Mouse (Mus musculus): Measurements from ENCODE around the gene Fcgr1. TPM values are rescaled to one million over a fixed set of nuclear protein-coding genes. Genes with fewer than 3 reads are reported as not detected.

The Fcgr1 gene
- polyA plus RNA-seq, 1 experiment from 2014 or later, result 0.89 TPM

DNA sequence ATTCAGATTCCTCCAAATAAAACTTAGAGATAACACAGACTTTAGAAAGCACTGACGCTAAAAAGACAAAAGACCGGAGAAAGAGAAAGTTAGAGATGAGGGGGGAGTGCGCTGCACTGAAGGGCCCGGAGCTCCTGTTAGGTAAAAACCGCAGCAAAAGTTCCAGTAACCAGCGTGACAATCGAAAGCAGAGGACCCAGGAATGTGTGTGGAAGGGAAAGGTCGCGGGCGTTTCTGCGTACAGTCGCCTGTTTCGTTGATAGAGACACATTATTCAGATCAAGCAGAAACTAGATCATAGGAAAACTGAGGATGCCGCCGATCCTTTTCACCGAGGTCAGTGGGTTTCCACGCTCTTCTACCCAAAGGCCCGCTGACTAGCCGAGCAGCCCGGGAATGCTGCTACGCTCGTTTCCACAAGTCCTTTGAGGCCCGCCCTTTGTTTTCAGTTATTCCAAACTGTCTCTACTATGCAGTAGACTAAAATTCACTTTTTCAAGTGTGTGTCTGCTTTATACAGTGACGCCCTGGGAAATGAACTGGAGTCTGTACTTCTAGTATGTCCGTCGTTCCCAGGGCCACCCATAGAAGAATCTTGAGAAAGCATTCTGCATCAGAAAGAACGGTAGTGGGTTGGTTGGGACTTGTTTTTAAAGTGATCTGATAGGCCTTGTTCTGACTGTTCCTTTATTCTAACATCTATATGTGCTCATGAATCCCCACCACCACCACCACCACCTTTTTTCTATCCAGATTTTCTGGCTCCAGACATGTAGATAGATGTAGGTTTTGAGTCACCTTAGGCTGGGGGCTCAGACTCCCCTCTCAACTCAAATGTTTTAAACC, 30.0 kb downstream of the Fcgr1 start:
- H3K4me2 ChIP-seq, result peak overlapping the region; percentile 87
- WGBS (ENCODE audit: insufficient replicate concordance), result 12% methylated on average over 27 of the region's 27 CpGs
- no peak for ATAC-seq (replicated peaks; ENCODE audit: insufficient number of reproducible peaks, low FRiP score, low TSS enrichment)
- peaks cover 5% of the 10 kb centered on the region for H3K4me1 ChIP-seq (ENCODE audit: control insufficient read depth, insufficient read depth, low read length)
- H3K27ac ChIP-seq (ENCODE audit: low read depth, low read length), result peak overlapping the region; percentile 98
- peak overlapping the region; percentile 88 for H3K9ac ChIP-seq (ENCODE audit: low read depth, low read length)
- H3K9me3 ChIP-seq (replicated peaks; ENCODE audit: control insufficient read depth, low read length), result no peaks in the 10 kb centered on the region
- H3K36me3 ChIP-seq (ENCODE audit: control insufficient read depth, insufficient read depth, low read length), result no peaks in the 10 kb centered on the region
- peak overlapping the region; percentile 57 for H3K4me3 ChIP-seq (ENCODE audit: low read depth, low read length)
- H3K27me3 ChIP-seq (ENCODE audit: control insufficient read depth, insufficient read depth, low read length), result no peaks in the 10 kb centered on the region

DNA sequence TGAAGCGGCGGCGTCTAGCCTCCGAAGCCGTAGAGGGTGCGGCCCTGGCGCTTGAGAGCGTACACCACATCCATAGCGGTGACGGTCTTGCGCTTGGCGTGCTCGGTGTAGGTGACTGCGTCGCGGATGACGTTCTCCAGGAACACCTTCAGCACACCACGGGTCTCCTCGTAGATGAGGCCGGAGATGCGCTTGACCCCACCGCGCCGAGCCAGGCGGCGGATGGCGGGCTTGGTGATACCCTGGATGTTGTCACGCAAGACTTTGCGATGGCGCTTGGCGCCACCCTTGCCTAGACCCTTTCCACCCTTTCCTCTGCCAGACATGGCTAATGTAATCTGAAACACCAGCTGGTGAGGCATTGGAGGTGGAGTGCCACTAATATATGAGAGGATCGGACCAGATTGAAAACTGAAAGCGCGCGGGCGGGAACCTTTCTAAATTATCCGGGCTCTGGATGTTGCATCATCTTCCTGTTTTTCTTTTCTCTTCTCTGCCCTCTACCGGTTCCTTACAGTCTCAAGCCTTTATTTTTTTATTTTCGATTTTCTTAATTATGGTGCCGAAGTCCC, 30.7 kb downstream of the Fcgr1 start, which contains the start of gene Hist2h4:
Gene Hist2h4, minus strand, starts transcription at position 333 of the 572 bp plus-strand sequence.
- under 1% methylated on average over 39 of the region's 40 CpGs for WGBS (ENCODE audit: insufficient replicate concordance)
- peaks cover 5% of the 10 kb centered on the region for H3K4me1 ChIP-seq (ENCODE audit: control insufficient read depth, insufficient read depth, low read length)
- peak within 1 kb of the TSS; percentile 88 for H3K9ac ChIP-seq (ENCODE audit: low read depth, low read length)
- H3K4me2 ChIP-seq, result peak within 1 kb of the TSS; percentile 87
- ATAC-seq (replicated peaks; ENCODE audit: insufficient number of reproducible peaks, low FRiP score, low TSS enrichment), result peak; percentile 76
- peak within 1 kb of the TSS; percentile 57 for H3K4me3 ChIP-seq (ENCODE audit: low read depth, low read length)
- H3K36me3 ChIP-seq (ENCODE audit: control insufficient read depth, insufficient read depth, low read length), result no peaks in the 10 kb centered on the region
- peak within 1 kb of the TSS; percentile 98 for H3K27ac ChIP-seq (ENCODE audit: low read depth, low read length)
- H3K9me3 ChIP-seq (replicated peaks; ENCODE audit: control insufficient read depth, low read length), result no peaks in the 10 kb centered on the region
- no peaks in the 10 kb centered on the region for H3K27me3 ChIP-seq (ENCODE audit: control insufficient read depth, insufficient read depth, low read length)

DNA sequence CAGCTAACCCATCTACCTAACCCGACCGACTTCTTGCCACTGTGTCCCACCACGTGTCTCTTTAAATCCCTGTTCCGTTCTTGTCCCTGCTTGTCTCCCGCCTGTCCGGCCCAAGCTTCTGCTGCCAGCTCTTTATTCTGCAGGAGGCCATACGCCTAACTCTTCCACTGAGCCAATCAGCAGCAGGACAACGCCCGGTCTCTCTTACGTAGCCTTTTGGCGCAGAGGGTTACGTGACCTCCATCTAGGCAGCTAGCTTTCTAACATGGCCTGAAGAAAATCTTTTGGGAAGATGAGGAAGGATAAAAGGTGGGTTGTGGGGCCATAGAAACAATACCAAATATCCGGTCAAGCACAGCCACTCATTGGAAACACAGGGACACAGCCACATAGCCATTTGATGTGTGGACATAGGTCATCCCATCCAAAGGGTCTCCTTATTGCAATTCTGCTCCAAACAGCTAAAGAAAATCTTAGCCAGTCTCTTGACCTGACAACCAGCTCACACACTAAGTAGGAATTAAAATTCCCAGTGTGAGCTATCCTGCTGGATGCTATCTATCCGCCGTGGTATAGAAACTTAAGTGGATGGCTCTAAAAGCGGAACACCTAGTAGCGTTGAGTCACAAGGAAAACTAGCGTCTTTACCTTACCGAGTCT, 31.4 kb downstream of the Fcgr1 start:
- H3K27ac ChIP-seq (ENCODE audit: low read depth, low read length), result peak overlapping the region; percentile 98
- no peaks in the 10 kb centered on the region for H3K9me3 ChIP-seq (replicated peaks; ENCODE audit: control insufficient read depth, low read length)
- H3K27me3 ChIP-seq (ENCODE audit: control insufficient read depth, insufficient read depth, low read length), result no peaks in the 10 kb centered on the region
- H3K36me3 ChIP-seq (ENCODE audit: control insufficient read depth, insufficient read depth, low read length), result no peaks in the 10 kb centered on the region
- H3K4me1 ChIP-seq (ENCODE audit: control insufficient read depth, insufficient read depth, low read length), result peaks cover 5% of the 10 kb centered on the region
- ATAC-seq (replicated peaks; ENCODE audit: insufficient number of reproducible peaks, low FRiP score, low TSS enrichment), result peak; percentile 80
- peak overlapping the region; percentile 87 for H3K4me2 ChIP-seq
- H3K4me3 ChIP-seq (ENCODE audit: low read depth, low read length), result peak overlapping the region; percentile 57
- H3K9ac ChIP-seq (ENCODE audit: low read depth, low read length), result peak overlapping the region; percentile 88
- under 1% methylated on average over 19 of the region's 19 CpGs for WGBS (ENCODE audit: insufficient replicate concordance)

DNA sequence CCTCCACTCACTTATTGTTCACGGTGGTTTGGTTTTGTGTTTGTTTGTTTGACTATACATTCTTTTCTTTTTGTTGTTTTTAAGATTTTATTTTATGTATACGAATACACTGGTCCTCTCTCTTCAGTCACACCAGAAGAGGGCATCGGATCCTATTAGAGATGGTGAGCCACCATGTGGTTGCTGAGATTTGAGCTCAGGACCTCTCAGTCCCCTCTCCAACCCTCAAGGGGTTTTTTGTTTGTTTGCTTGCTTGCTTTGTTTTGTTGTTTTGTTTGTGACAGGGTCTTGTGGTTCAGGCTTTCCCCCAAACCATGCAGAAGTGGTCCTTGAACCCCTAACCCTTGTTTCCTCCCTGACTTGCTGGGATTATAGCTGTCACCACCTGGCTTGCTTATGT, 32.1 kb downstream of the Fcgr1 start:
- H3K9me3 ChIP-seq (replicated peaks; ENCODE audit: control insufficient read depth, low read length), result no peaks in the 10 kb centered on the region
- peak overlapping the region; percentile 98 for H3K27ac ChIP-seq (ENCODE audit: low read depth, low read length)
- H3K4me2 ChIP-seq, result peak overlapping the region; percentile 87
- no peaks in the 10 kb centered on the region for H3K27me3 ChIP-seq (ENCODE audit: control insufficient read depth, insufficient read depth, low read length)
- H3K4me3 ChIP-seq (ENCODE audit: low read depth, low read length), result peak overlapping the region; percentile 57; the same call in 1 of the 2 replicates
- no peak for ATAC-seq (replicated peaks; ENCODE audit: insufficient number of reproducible peaks, low FRiP score, low TSS enrichment)
- peaks cover 5% of the 10 kb centered on the region for H3K4me1 ChIP-seq (ENCODE audit: control insufficient read depth, insufficient read depth, low read length)
- peak overlapping the region; percentile 88; the same call in 1 of the 2 replicates for H3K9ac ChIP-seq (ENCODE audit: low read depth, low read length)
- whole genome bisulfite sequencing (ENCODE audit: insufficient replicate concordance), result 64% methylated on average over 3 of the region's 3 CpGs
- H3K36me3 ChIP-seq (ENCODE audit: control insufficient read depth, insufficient read depth, low read length), result no peaks in the 10 kb centered on the region

DNA sequence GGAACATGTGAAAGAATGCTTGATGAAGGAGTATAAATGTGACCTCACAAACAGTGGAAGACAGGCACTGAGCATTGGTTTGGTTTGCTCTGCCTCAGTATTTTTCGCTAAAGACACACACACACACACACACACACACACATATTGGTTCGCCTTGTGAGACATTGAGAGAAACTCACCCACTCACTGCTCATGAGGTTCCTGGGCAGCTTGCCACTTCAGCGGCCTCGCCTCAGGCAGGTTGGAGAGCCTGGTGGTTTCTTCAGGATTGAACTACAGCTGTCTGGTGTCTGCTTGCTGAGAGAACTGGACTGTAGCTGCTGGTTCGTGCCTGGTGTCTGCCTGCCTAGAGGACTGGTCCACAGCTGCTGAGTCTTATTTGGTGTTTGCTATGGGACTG, 33.5 kb downstream of the Fcgr1 start:
- Histone ChIP-seq H3K4me1 (ENCODE audit: control insufficient read depth, insufficient read depth, low read length) (peaks cover 5% of the 10 kb centered on the region), H3K27ac (ENCODE audit: low read depth, low read length) (no peak overlapping the region), H3K36me3 (ENCODE audit: control insufficient read depth, insufficient read depth, low read length) (no peaks in the 10 kb centered on the region), H3K9ac (ENCODE audit: low read depth, low read length) (no peak overlapping the region), H3K4me3 (ENCODE audit: low read depth, low read length) (no peak overlapping the region), H3K9me3 (replicated peaks; ENCODE audit: control insufficient read depth, low read length) (no peaks in the 10 kb centered on the region), H3K27me3 (ENCODE audit: control insufficient read depth, insufficient read depth, low read length) (no peaks in the 10 kb centered on the region), H3K4me2 (no peak overlapping the region)
- WGBS (ENCODE audit: insufficient replicate concordance), result 87% methylated on average over 5 of the region's 5 CpGs
- ATAC-seq (replicated peaks; ENCODE audit: insufficient number of reproducible peaks, low FRiP score, low TSS enrichment), result no peak

DNA sequence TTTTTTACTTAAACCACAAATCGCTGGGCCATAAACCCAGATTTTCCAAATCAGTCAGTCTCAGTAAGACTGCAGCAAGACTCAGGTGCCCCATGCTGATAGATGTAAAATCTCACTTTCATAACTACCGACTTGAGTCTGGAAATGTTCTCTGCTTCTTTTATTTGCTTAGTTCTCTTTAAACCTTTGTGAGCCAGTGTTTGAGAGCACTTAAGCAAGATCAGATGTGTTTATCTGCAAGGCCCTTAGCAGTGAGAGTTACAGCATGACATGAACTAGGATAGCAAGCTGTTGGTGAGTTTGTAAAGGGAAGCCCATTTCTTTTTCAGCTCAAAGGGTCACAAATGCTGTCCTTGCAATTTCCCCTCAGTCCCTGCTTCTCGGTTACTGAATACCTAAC, 36.6 kb downstream of the Fcgr1 start:
- Histone ChIP-seq H3K27me3 (ENCODE audit: control insufficient read depth, insufficient read depth, low read length) (no peaks in the 10 kb centered on the region), H3K27ac (ENCODE audit: low read depth, low read length) (no peak overlapping the region), H3K9me3 (replicated peaks; ENCODE audit: control insufficient read depth, low read length) (no peaks in the 10 kb centered on the region), H3K4me2 (no peak overlapping the region), H3K4me1 (ENCODE audit: control insufficient read depth, insufficient read depth, low read length) (peaks cover 4% of the 10 kb centered on the region), H3K9ac (ENCODE audit: low read depth, low read length) (no peak overlapping the region), H3K4me3 (ENCODE audit: low read depth, low read length) (no peak overlapping the region), H3K36me3 (ENCODE audit: control insufficient read depth, insufficient read depth, low read length) (no peaks in the 10 kb centered on the region)
- WGBS (ENCODE audit: insufficient replicate concordance), result 74% methylated on average over 3 of the region's 3 CpGs
- ATAC-seq (replicated peaks; ENCODE audit: insufficient number of reproducible peaks, low FRiP score, low TSS enrichment), result no peak

DNA sequence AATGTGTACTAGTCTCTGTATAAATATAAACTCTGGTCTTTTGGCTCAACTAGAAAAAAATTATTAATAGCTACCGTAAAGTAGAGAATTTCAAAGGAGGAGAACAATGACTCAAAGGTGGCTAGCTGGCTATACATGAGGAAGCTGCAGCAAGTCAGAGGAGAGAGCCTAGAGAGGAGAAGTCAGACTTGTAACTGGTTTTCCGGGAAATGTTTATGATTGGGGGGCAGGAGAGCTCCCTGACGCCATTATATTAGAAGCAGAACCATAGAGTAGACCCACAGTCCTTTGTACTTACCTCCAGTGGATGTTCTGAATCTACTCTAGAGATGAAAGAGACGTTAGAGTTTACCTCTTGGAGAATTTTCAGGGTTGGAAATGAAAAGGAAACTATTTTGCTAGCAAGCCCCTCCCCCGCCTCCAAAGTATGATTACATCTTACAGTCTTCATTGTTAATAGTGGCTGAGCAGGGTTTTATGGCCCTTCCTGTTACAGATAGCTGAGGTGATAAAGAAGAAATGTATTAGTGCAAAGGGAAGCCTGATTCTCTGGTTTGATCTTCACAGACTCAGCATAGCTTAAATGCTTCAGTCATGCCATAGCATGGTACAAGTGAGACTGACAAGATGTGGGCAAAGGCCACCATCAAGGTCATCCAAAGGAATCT, 37.7 kb downstream of the Fcgr1 start:
- H3K9me3 ChIP-seq (replicated peaks; ENCODE audit: control insufficient read depth, low read length), result no peaks in the 10 kb centered on the region
- no peaks in the 10 kb centered on the region for H3K4me1 ChIP-seq (ENCODE audit: control insufficient read depth, insufficient read depth, low read length)
- no peak overlapping the region for H3K27ac ChIP-seq (ENCODE audit: low read depth, low read length)
- H3K4me3 ChIP-seq (ENCODE audit: low read depth, low read length), result no peak overlapping the region
- H3K4me2 ChIP-seq, result no peak overlapping the region; the same call in 1 of the 2 replicates
- no peaks in the 10 kb centered on the region for H3K36me3 ChIP-seq (ENCODE audit: control insufficient read depth, insufficient read depth, low read length)
- no peak overlapping the region for H3K9ac ChIP-seq (ENCODE audit: low read depth, low read length)
- ATAC-seq (replicated peaks; ENCODE audit: insufficient number of reproducible peaks, low FRiP score, low TSS enrichment), result no peak
- WGBS (ENCODE audit: insufficient replicate concordance), result 83% methylated on average over 5 of the region's 5 CpGs
- H3K27me3 ChIP-seq (ENCODE audit: control insufficient read depth, insufficient read depth, low read length), result no peaks in the 10 kb centered on the region

DNA sequence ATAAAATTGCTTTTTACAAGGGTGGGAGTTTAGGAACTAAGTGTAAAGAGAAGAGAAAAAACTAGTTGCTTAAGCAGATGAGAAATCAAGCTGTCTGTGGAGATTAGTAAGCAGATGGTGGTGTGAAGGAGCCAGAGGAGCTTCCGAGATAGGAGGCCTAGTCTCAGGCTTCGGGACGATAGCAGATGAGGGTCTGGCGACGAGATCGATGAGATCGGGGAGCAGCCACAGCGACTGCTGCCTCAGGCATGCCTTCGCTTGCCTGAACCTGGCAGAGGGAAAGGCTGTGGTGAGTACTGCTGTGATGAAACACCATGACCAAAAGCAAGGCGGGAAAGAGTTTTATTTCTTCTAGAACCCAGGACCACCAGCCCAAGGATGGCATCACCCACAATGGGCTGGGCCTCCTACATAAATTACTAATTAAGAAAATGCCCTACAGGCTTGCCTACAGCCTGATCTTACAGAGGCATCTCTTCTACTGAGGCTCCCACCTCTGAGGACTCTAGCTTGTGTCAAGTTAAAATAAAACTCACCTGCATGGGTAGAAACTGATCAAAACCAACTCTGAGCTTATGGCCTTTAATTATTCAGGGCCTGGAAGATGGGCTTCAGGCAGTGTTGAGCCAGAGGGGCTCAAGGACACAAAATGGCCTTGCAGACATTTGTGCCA, 39.0 kb downstream of the Fcgr1 start:
- H3K9ac ChIP-seq (ENCODE audit: low read depth, low read length), result 0 out of 2 replicates have a peak overlapping the region, but pooled peaks have one; percentile 39
- peak overlapping the region; percentile 24; the same call in 1 of the 2 replicates for H3K4me2 ChIP-seq
- H3K4me3 ChIP-seq (ENCODE audit: low read depth, low read length), result no peak overlapping the region
- H3K36me3 ChIP-seq (ENCODE audit: control insufficient read depth, insufficient read depth, low read length), result no peaks in the 10 kb centered on the region
- H3K9me3 ChIP-seq (replicated peaks; ENCODE audit: control insufficient read depth, low read length), result no peaks in the 10 kb centered on the region
- no peak for ATAC-seq (replicated peaks; ENCODE audit: insufficient number of reproducible peaks, low FRiP score, low TSS enrichment)
- no peak overlapping the region for H3K27ac ChIP-seq (ENCODE audit: low read depth, low read length)
- H3K27me3 ChIP-seq (ENCODE audit: control insufficient read depth, insufficient read depth, low read length), result no peaks in the 10 kb centered on the region
- H3K4me1 ChIP-seq (ENCODE audit: control insufficient read depth, insufficient read depth, low read length), result no peaks in the 10 kb centered on the region
- 20% methylated on average over 10 of the region's 10 CpGs for WGBS (ENCODE audit: insufficient replicate concordance)

Data from heart, embryonic 11.5 days (tissue).